Mouse (Mus musculus): Measurements from ENCODE around the gene 4933407L21Rik. TPM values are rescaled to one million over a fixed set of nuclear protein-coding genes. Genes with fewer than 3 reads are reported as not detected.

The 4933407L21Rik gene
- polyA plus RNA-seq, 1 experiment from 2014 or later = 7.5 TPM

DNA sequence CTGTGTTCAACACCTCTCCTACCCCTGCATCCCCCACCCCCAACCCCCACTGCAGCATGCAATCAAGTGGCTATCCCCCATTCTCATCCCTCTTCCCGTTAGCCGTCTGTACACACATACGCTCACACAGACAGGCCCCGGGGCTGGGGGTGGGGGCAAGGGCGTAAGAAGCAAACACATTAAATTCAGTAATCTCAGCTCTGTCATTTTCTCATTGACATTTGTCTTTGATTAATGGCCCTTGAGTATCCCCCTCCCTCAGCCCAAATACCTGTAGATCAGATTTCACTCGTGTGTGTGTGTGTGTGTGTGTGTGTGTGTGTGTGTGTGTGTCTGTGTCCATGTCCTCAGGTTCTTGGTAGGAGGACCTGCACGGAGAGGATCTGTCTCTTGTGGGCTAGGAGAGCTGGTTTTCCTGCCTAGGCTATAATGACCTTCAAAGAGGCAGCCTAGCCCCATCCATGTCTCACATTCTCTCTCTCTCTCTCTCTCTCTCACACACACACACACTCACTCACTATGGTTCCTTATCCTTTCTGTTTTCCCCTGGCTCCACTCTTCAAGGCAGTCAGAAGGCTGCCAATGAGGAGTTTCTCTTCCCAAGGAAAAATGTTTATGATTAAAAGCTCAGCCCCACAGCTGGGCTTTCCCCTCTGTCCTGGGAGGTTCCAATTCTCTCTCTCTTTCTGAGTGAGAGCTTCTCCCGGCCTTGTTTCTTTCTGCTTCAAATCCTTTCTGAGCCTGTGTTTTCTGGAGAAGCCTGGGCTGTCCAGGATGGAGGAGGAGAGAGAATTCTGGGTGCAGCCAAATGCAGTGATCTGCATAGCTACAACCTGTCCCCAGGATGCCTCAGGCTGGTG lies 30.2 kb upstream of the 4933407L21Rik start:
- Histone ChIP-seq H3K27ac (peak overlapping the region; percentile 80), H3K4me1 (replicated peaks; ENCODE audit: control insufficient read depth, insufficient read depth, low read length) (peaks cover 69% of the 10 kb centered on the region), H3K4me2 (replicated peaks) (peak overlapping the region; percentile 65), H3K36me3 (replicated peaks; ENCODE audit: control insufficient read depth, insufficient read depth) (0 out of 2 replicates have a peak, but pooled peaks cover 2% of the 10 kb centered on the region), H3K9me3 (ENCODE audit: control insufficient read depth, low read length) (no peaks in the 10 kb centered on the region), H3K27me3 (ENCODE audit: control insufficient read depth, insufficient read depth, low read length) (no peaks in the 10 kb centered on the region), H3K4me3 (replicated peaks; ENCODE audit: low read length) (no peak overlapping the region), H3K9ac (peak overlapping the region; percentile 84)
- ATAC-seq (ENCODE audit: low FRiP score) (no peak), DNase-seq (ENCODE audit: low spot score) (peak; percentile 40)
- 26% methylated on average over 8 of the region's 8 CpGs for WGBS

DNA sequence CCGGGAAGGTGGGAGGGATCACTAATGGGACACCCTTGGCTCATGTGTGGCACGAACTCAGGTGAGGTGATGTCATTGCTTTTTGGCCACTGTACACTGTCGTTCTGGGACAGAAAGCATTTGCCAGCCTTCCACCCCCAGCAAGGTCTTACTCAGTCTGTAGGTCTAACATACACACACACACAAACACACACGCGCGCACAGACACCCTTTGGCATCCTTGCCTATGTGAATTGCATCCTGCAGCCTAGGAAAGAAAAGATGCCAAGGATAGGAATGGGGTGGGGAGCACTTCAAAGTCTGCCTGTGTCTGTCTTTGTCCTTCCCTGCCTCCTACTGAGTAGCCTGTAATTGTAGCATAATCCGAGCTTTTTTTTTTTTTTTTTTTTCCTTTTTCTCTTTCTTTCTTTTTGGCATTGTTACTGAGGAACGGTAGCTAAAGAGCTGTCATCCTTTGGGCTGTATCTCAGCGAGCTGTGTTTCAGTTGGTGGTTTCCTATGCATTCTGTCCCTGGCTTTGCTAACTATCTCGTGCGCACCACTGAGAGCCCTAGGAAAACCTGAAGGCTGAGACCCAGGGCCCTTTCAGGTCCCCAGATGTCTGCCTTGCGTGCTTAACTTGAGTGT lies 29.4 kb upstream of the 4933407L21Rik start:
- peaks cover 10% of the 10 kb centered on the region for H3K36me3 ChIP-seq (replicated peaks; ENCODE audit: control insufficient read depth, insufficient read depth)
- 17% methylated on average over 12 of the region's 12 CpGs for WGBS
- 0 out of 2 replicates have a peak overlapping the region, but pooled peaks have one; percentile 2 for H3K4me3 ChIP-seq (replicated peaks; ENCODE audit: low read length)
- H3K27ac ChIP-seq = peak overlapping the region; percentile 80
- peak; percentile 27 for DNase-seq (ENCODE audit: low spot score)
- H3K27me3 ChIP-seq (ENCODE audit: control insufficient read depth, insufficient read depth, low read length) = no peaks in the 10 kb centered on the region
- ATAC-seq (ENCODE audit: low FRiP score) = no peak
- peaks cover 69% of the 10 kb centered on the region for H3K4me1 ChIP-seq (replicated peaks; ENCODE audit: control insufficient read depth, insufficient read depth, low read length)
- H3K9me3 ChIP-seq (ENCODE audit: control insufficient read depth, low read length) = no peaks in the 10 kb centered on the region
- peak overlapping the region; percentile 65 for H3K4me2 ChIP-seq (replicated peaks)
- H3K9ac ChIP-seq = peak overlapping the region; percentile 84

DNA sequence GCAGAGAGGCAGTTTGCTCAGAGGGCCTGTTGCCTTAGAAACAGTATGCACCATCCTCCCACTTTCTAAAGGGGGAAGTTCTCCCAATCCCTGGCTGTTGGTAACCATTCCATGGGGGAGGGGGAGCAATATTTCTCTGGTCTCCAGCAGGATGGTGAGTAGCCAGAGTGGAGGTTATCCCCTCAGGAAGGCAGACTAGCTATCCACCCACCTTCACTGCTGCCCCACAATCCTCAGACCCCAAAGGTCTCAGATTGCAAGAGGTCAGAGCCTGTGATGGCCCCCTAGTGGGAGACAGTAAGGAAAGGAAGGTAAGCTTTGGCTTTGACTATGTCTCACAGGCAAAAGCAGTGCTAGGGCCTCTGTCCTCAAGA lies 28.9 kb upstream of the 4933407L21Rik start:
- DNase-seq (ENCODE audit: low spot score) (no peak), ATAC-seq (ENCODE audit: low FRiP score) (no peak)
- Histone ChIP-seq H3K27me3 (ENCODE audit: control insufficient read depth, insufficient read depth, low read length) (no peaks in the 10 kb centered on the region), H3K9me3 (ENCODE audit: control insufficient read depth, low read length) (no peaks in the 10 kb centered on the region), H3K4me1 (replicated peaks; ENCODE audit: control insufficient read depth, insufficient read depth, low read length) (peaks cover 69% of the 10 kb centered on the region), H3K36me3 (replicated peaks; ENCODE audit: control insufficient read depth, insufficient read depth) (peaks cover 15% of the 10 kb centered on the region), H3K9ac (peak overlapping the region; percentile 84), H3K4me2 (replicated peaks) (peak overlapping the region; percentile 65), H3K27ac (peak overlapping the region; percentile 80), H3K4me3 (replicated peaks; ENCODE audit: low read length) (0 out of 2 replicates have a peak overlapping the region, but pooled peaks have one; percentile 2)

DNA sequence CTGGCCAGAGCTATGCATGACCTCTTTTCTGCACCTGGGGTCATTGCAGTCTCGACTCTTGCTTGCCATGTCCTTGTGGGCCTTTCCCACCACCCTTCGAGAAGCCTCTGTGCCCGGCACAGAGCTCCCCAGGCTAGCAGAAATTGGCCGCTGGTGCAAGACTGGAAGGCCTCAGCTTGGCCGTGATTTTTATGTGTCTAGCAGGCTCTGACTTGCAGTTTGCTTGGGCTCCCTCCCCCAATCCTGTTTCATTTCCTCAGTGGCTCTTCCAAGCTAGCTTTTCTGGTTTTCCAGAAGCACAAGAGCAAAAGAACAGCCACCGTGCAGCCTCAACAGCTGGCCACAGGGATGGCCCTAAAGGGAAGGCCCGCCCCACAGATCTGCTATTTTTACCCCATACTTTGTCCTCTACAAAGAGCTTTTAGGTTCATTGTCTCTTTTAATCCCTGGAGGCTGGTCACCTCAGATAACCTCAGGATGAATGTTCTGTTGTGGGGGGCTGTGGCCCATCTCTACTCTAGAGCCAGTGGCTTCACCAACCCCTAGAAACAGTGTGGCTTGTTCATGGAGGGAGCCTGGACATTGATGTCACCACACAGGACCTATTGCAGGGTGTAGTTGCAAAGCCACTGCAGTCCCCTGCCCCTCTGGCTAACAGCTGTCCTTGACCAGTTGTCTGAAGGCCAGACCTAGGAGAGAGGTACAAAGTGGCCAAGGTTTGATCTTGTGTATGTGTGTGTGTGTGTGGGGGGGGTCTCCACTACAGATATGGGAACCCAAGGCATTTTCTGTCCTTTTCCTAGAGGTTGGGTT lies 27.6 kb upstream of the 4933407L21Rik start:
- DNase-seq (ENCODE audit: low spot score) (no peak), ATAC-seq (ENCODE audit: low FRiP score) (no peak)
- Histone ChIP-seq H3K4me2 (replicated peaks) (no peak overlapping the region), H3K27me3 (ENCODE audit: control insufficient read depth, insufficient read depth, low read length) (no peaks in the 10 kb centered on the region), H3K4me1 (replicated peaks; ENCODE audit: control insufficient read depth, insufficient read depth, low read length) (peaks cover 67% of the 10 kb centered on the region), H3K27ac (no peak overlapping the region), H3K4me3 (replicated peaks; ENCODE audit: low read length) (no peak overlapping the region), H3K9ac (no peak overlapping the region), H3K9me3 (ENCODE audit: control insufficient read depth, low read length) (no peaks in the 10 kb centered on the region), H3K36me3 (replicated peaks; ENCODE audit: control insufficient read depth, insufficient read depth) (peaks cover 27% of the 10 kb centered on the region)
- WGBS = 75% methylated on average over 7 of the region's 7 CpGs

DNA sequence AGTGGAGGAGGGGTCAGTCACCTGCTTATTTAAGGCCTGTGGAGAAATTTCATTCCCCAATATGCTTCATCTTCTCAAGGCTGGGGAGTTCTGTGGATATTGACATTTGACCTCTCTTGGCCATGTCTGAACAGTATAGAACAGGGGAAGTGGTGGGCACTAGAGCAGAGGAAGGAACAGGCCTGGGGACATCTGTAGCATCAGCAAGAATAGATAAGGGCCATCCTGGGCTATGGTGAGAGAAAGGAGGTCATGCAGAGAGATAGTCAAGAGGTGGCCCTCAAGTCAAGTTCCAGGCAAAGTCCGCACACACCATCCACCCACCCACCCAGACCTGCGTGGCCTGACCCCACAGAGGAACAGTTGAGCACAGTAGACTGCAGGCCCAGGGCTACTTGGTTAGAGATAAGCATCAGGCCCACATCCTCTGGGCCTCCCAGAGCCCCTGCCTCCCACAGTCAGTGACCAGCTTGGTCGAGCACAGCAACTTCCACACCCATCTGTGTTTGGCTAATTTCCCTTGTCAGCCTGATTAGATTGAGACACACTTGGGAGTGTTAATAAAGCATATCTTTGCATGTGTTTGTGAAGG lies 26.7 kb upstream of the 4933407L21Rik start:
- H3K4me3 ChIP-seq (replicated peaks; ENCODE audit: low read length) = no peak overlapping the region
- 45% methylated on average over 3 of the region's 3 CpGs for WGBS
- no peaks in the 10 kb centered on the region for H3K9me3 ChIP-seq (ENCODE audit: control insufficient read depth, low read length)
- H3K27ac ChIP-seq = peak overlapping the region; percentile 69; the same call in 1 of the 2 replicates
- peak; percentile 61 for ATAC-seq (ENCODE audit: low FRiP score)
- H3K27me3 ChIP-seq (ENCODE audit: control insufficient read depth, insufficient read depth, low read length) = no peaks in the 10 kb centered on the region
- peaks cover 36% of the 10 kb centered on the region for H3K36me3 ChIP-seq (replicated peaks; ENCODE audit: control insufficient read depth, insufficient read depth)
- no peak overlapping the region for H3K9ac ChIP-seq
- DNase-seq (ENCODE audit: low spot score) = no peak
- H3K4me2 ChIP-seq (replicated peaks) = no peak overlapping the region
- H3K4me1 ChIP-seq (replicated peaks; ENCODE audit: control insufficient read depth, insufficient read depth, low read length) = peaks cover 58% of the 10 kb centered on the region

DNA sequence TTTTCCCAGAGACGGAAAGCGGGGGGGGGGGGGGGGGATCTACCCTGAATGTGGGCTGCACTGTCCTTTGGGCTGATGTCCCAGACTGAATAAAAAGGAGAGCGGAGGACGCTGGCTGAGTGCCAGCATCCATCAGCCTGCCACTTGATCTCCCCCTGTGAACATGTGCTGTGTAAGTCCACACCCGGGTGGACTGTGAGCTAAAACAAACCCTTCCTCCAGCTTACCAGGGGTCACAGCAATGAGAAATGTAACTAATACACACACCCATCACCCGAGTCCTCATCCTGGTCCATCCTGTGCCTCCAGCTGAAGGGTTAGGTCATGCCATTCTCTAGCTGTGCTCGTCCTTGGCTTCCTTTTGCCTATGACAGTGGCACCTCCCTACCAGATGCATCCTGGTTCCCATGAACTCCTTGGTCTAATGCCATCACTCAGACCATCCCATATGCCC lies 26.1 kb upstream of the 4933407L21Rik start:
- Histone ChIP-seq H3K9ac (no peak overlapping the region), H3K4me1 (replicated peaks; ENCODE audit: control insufficient read depth, insufficient read depth, low read length) (peaks cover 53% of the 10 kb centered on the region), H3K27me3 (ENCODE audit: control insufficient read depth, insufficient read depth, low read length) (no peaks in the 10 kb centered on the region), H3K9me3 (ENCODE audit: control insufficient read depth, low read length) (no peaks in the 10 kb centered on the region), H3K4me3 (replicated peaks; ENCODE audit: low read length) (no peak overlapping the region), H3K27ac (0 out of 2 replicates have a peak overlapping the region, but pooled peaks have one; percentile 69), H3K36me3 (replicated peaks; ENCODE audit: control insufficient read depth, insufficient read depth) (peaks cover 42% of the 10 kb centered on the region), H3K4me2 (replicated peaks) (no peak overlapping the region)
- DNase-seq (ENCODE audit: low spot score) (peak; percentile 72), ATAC-seq (ENCODE audit: low FRiP score) (peak; percentile 81)
- WGBS = 23% methylated on average over 7 of the region's 7 CpGs

DNA sequence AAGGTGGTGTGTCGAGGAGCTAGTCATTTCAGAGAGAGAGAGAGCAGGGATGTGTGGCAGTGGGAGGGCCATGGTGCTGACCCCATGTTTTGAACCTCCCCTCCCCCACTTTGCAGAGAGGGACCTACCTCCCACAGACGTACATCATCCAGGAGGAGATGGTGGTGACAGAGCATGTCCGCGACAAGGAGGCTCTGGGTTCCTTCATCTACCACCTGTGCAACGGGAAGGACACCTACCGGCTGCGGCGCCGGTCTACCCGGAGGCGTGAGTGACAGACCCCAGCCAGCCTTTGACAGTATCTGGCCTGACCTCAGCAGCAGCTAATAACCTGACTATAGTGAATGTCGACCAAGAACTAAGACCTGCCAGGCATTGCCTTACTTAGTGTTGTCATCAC lies 21.4 kb upstream of the 4933407L21Rik start:
- ATAC-seq (ENCODE audit: low FRiP score) = no peak
- H3K4me3 ChIP-seq (replicated peaks; ENCODE audit: low read length) = no peak overlapping the region
- no peaks in the 10 kb centered on the region for H3K9me3 ChIP-seq (ENCODE audit: control insufficient read depth, low read length)
- peaks cover 6% of the 10 kb centered on the region; the same call in 1 of the 2 replicates for H3K4me1 ChIP-seq (replicated peaks; ENCODE audit: control insufficient read depth, insufficient read depth, low read length)
- DNase-seq (ENCODE audit: low spot score) = no peak
- WGBS = 94% methylated on average over 12 of the region's 12 CpGs
- no peak overlapping the region for H3K9ac ChIP-seq
- H3K27me3 ChIP-seq (ENCODE audit: control insufficient read depth, insufficient read depth, low read length) = no peaks in the 10 kb centered on the region
- no peak overlapping the region for H3K27ac ChIP-seq
- H3K36me3 ChIP-seq (replicated peaks; ENCODE audit: control insufficient read depth, insufficient read depth) = peaks cover 58% of the 10 kb centered on the region
- H3K4me2 ChIP-seq (replicated peaks) = no peak overlapping the region

DNA sequence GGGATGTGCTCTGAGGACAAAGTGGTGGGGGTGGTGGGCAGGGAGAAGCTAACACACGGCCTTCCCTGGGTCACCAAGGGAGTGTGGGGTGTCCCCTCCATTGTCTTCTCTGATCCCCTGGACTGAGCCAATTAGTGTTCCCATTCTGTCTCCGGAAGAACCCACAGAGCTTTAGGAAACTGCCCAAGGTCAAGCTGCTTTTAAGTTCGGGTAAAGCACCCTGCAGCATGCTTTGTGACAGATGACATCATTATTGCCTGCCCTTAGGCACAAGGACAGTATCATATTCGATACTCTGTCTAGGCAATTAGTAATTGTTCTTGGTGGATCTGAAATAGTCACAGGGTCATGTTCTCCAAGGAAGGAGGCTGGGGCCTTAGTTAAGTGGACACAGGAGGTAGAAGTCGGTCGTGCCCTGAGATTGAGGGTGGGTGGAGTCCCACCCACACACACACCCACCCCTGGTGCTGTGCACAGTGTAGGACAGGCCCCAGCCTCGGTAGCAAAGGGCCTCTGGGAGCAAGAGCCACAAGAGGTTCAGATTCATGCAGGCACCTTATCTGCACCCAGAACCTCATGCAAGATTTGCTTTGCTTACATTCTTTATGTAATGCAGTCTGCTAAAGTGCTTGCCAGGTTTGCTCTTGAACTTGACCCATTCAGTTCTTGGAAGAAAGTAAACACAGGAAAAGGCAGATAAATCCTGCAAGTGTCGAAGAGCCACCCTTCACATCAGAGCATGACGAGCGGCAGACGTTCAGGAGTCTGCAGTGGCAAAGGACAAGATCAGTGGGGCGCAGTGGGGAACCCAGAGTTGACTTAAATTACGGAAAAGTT lies 19.3 kb upstream of the 4933407L21Rik start:
- H3K27me3 ChIP-seq (ENCODE audit: control insufficient read depth, insufficient read depth, low read length) = no peaks in the 10 kb centered on the region
- no peaks in the 10 kb centered on the region for H3K9me3 ChIP-seq (ENCODE audit: control insufficient read depth, low read length)
- H3K4me1 ChIP-seq (replicated peaks; ENCODE audit: control insufficient read depth, insufficient read depth, low read length) = no peaks in the 10 kb centered on the region
- H3K27ac ChIP-seq = no peak overlapping the region
- peaks cover 47% of the 10 kb centered on the region for H3K36me3 ChIP-seq (replicated peaks; ENCODE audit: control insufficient read depth, insufficient read depth)
- ATAC-seq (ENCODE audit: low FRiP score) (no peak), DNase-seq (ENCODE audit: low spot score) (no peak)
- H3K4me3 ChIP-seq (replicated peaks; ENCODE audit: low read length) = no peak overlapping the region
- WGBS = 72% methylated on average over 13 of the region's 13 CpGs
- H3K4me2 ChIP-seq (replicated peaks) = no peak overlapping the region
- H3K9ac ChIP-seq = no peak overlapping the region
